Mouse (Mus musculus) adrenal gland, adult 10 weeks (tissue): ENCODE measurements around the gene Snrpg. TPM values are rescaled to one million over a fixed set of nuclear protein-coding genes. Genes with fewer than 3 reads are reported as not detected.

Experiments
- polyA plus RNA-seq: library from polyadenylated mRNA; stranded (reverse); fragments of 350-450 nt; fragmentation: Illumina TruSeq; extraction: RNeasy Lipid Tissue Mini Kit (QIAGEN cat#74804); gene quantifications from one replicate; pipeline ENCODE4 v1.2.3, GENCODE M21; 2014; ENCODE audit warnings: low read depth, low replicate concordance

Snrpg gene
- 64.5 TPM for polyA plus RNA-seq

GRCm38 (mm10) chr6:86370764-86371339, at the start of gene Snrpg:
Gene Snrpg, plus strand, starts transcription at chr6:86371304.

GRCm38 (mm10) chr6:86365371-86366124, 5.6 kb upstream of the Snrpg start, which contains the start of gene Fam136a:
Gene Fam136a, plus strand, starts transcription at chr6:86365646.

GRCm38 (mm10) chr6:86396581-86397256, 25.6 kb downstream of the Snrpg start, which contains the start of gene Pcyox1:
Gene Pcyox1, minus strand, starts transcription at chr6:86397154.

DNA sequence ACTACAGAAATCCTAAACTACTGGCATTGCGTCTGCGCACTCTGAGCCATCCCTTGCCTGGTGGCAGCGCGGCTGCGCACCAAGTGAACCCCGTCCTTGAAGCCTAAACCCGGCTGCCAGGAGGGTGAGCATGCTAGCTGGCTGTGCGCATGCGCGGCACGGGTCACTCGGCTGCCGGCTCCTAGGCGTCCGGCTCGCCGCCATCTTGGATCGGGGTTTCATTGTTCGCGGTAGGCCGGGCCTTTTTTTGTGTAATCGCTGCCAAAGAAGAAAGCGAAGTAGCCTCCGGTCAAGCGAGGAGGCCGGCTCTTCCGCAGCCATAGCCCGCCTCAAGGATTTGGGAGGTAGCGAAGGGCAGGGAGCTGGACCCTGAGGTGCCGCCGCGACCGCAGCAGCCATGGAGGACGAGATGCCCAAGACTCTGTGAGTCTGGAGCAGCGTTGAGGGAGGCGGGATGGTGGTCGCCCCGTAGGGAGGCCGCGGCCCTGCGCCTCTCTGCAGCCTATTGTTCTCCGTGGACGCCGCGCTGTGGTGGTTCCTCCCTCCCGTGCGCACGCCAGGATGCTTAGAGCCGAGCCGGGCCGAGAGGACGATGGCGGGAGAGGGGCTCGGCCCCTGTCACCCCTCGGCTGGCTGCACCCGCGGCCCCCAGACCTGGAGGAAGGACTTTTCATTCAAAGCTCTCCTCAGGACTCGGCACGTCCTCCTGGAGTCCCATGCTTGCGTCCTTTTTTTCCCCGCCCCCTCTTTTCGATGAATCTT, 33.2 kb downstream of the Snrpg start, which contains the start of gene Tia1:
Gene Tia1, plus strand, starts transcription at position 120 of the 762 bp plus-strand sequence.

GRCm38 (mm10) chr6:86426358-86426757, 55.3 kb downstream of the Snrpg start, which contains the start of gene Gm44790:
Gene Gm44790, plus strand, starts transcription at chr6:86426658.

Other genes with a start within 250 kb of the Snrpg start
- gene Tgfa, start 176.1 kb upstream of the Snrpg start, polyA plus RNA-seq, result 15.7 TPM
- 285 TPM for gene Fam136a, start 5.7 kb upstream of the Snrpg start, polyA plus RNA-seq
- 331 TPM for gene Pcyox1, start 25.9 kb downstream of the Snrpg start, polyA plus RNA-seq
- gene Tia1, start 32.9 kb downstream of the Snrpg start, polyA plus RNA-seq, result 120 TPM
- gene Gm44790, start 55.4 kb downstream of the Snrpg start, polyA plus RNA-seq, result not detected
- gene C87436, start 67.1 kb downstream of the Snrpg start, polyA plus RNA-seq, result 13.4 TPM
- 120 TPM for gene Pcbp1, start 155.0 kb downstream of the Snrpg start, polyA plus RNA-seq